Mouse (Mus musculus): Measurements from ENCODE around the gene Slc23a4.
A peak's percentile ranks its signal among the peaks of the same experiment; 100 is the strongest.

Slc23a4 gene

DNA sequence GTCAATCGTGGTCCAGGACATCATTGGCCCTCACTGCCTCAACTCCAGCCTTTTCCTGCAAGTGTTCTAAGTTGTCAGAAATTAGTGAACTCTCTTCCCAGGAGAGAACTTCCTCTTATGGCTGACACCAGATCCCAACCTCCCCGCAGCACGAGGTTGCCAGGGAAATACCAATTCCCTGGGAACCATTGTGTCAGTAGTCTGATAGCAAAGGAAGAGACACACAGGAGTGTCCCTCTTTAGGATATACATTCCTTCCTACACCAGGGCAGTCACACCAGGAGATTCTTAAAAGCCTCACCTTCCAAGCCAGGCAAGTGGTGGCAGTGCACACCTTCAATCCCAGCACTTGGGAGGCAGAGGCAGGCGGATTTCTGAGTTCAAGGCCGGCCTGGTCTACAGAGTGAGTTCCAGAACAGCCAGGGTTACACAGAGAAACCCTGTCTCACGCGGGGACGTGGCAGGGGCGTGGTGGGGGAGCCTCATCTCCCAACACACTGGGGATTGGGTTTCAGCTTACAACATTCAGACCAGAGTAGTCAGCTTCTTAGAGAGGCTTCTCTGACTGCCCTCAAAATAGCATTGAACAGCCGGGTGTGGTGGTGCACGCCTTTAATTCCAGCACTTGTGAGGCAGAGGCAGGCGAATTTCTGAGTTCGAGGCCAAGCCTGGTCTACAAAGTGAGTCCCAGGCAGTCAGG lies 74.7 kb downstream of the Slc23a4 start:
- no peak for DNase-seq (ENCODE audit: extremely low spot score, low spot score)

DNA sequence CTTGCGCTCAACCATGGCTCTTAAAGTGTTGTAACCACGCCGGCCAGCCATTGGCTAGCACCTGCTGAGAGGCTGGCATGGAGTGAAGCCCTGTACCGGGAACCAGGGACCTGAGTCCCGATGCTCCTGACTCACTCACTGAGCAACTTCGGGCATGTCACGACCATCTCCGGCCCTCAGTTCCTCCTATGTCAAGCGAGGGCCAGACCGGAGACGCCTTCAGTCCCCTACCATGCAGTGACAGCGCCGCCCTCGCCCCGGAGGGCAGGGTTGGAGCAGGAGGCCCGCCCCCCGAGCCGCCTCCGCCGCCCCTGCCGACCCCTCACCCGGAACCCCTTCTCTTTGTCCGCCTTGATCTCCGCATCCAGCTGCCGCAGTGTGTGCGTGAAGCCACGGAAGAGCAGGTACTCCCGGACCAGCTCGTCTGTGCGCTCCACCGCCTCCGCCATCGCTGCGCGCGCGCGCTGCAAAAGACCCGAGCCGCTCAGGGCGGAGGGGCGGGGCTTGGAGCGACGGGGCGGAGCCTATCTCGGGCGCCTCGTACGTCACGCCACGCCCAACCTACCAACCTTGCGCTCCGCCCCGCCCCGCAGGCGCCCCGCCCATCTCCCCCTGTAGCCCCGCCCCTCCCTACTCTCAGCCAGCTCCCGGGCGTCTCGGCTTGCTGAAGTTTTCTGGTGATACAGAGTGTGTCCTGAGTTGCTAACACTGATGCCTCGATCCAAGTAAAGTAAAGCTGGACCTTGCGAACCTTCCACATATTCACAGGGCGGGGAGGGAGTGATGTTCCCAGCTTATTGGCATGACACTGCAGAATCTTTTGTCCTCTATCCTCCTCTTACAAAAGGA lies 77.6 kb downstream of the Slc23a4 start, which contains the start of gene Wdr91:
Gene Wdr91, minus strand, starts transcription at position 506 of the 849 bp plus-strand sequence.
- peak; percentile 96 for DNase-seq (ENCODE audit: extremely low spot score, low spot score)

DNA sequence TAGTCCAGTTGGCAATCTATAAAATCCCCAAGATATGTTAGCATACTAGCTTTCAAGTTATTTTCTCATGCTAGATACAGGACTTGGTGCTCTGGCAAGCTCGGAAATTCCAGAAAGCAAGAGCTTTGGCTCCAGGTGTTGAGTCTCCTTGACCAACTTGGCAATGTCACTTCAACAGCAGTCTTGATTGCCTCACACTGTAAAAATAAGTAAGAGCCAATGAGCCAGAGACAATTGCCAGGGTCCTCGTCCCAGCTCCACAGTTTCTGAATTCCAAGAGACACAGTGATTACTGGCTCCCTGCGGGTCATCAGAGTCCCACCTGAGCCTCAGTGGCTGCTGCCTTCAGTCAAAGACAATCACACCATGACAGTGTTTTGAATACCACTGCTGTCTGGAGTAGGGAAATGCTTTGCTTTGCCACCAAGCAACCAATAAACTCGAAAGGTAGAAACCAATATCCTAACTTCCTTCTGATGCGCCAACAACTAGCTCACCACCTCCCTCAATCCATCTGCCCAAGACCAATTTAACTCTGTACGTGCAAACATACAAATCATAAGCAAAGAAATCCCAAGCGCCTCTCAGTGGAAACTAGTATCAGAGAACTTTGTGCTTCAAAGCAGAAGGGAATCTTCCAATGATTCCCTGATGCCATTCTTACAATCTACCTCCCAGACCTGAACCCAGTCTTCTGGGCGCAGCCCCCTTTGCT lies 78.4 kb downstream of the Slc23a4 start:
- no peak for DNase-seq (ENCODE audit: extremely low spot score, low spot score)

DNA sequence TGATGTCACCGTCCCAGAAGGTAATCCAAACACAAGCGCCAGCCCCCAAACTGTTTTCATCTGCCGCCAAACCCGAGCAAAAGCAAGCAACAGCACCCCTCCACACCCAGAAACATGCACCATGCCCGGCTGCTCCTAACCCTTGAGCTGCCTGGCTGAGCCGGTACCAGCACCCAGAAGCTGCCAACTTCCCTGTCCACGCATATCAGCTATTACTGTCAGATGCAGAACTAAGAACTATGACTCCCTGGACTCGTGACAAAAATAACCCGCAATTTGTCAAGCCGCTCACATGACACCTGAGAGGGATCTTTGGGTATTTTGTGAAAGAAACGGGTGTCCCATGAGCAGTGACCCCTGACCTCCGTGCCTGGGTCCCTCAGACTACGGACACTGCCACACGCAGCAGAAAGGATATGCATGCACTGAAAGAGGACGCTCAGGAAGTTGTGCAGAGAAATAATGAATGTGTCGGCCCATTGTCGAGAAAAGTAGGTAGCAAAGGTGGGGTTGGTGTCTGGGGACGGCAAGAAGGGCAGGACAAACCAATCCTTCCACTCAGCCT lies 80.4 kb downstream of the Slc23a4 start:
- DNase-seq (ENCODE audit: extremely low spot score, low spot score), result no peak

- DNase-seq (ENCODE audit: extremely low spot score, low spot score), result no peak
These were observed 81.0 kb downstream of the Slc23a4 start for GRCm38 (mm10) chr6:34907121-34907614.

GRCm38 (mm10) chr6:34906661-34907060 lies 81.5 kb downstream of the Slc23a4 start:
- no peak for DNase-seq (ENCODE audit: extremely low spot score, low spot score)

GRCm38 (mm10) chr6:34906125-34906524 lies 82.1 kb downstream of the Slc23a4 start:
- no peak for DNase-seq (ENCODE audit: extremely low spot score, low spot score)

- no peak for DNase-seq (ENCODE audit: extremely low spot score, low spot score)
These were observed 83.8 kb downstream of the Slc23a4 start for GRCm38 (mm10) chr6:34904361-34904760.

DNA sequence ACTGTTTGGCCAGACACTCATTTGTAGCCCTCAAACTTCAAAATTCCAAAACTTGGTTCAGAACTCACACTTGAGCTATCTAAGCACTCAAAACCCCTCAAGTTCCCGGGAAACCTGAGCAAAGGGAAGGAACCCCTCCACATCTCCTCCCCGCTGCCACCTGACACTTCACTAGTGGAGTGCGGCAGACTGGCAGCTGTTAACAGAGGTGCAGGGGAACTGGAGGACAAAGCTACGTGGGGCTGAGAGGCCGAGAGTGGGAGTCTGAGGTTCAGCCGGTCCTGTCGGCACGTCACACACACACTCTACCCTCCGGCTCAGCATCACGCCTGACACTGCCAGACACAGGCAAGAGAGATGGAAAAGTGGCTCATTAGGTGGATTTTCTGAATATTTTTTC lies 84.4 kb downstream of the Slc23a4 start:
- DNase-seq (ENCODE audit: extremely low spot score, low spot score), result no peak

DNA sequence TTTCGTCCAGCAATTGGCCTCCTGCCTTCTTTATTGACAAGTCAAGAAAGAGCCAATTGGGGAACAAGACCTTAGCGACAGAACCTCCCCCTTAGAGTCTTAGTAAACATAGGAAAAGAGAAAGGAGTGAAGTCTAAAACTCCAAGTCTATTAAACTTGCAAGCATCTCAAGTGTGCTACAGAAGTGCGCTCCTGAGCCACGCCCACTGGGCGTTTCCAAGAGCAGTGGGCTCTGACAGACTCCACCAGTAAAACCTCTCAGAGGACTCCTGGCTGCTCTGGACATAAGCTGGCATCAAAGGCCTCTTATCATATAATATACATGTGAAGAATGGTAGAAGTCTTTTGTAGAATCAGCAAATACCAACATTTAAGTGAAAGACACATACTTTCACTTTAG lies 84.8 kb downstream of the Slc23a4 start:
- DNase-seq (ENCODE audit: extremely low spot score, low spot score), result no peak

GRCm38 (mm10) chr6:34902578-34902977 lies 85.6 kb downstream of the Slc23a4 start:
- DNase-seq (ENCODE audit: extremely low spot score, low spot score), result no peak

- no peak for DNase-seq (ENCODE audit: extremely low spot score, low spot score)
These were observed 86.2 kb downstream of the Slc23a4 start for GRCm38 (mm10) chr6:34901911-34902444.

- DNase-seq (ENCODE audit: extremely low spot score, low spot score), result no peak
These were observed 87.2 kb downstream of the Slc23a4 start for GRCm38 (mm10) chr6:34900990-34901389.

GRCm38 (mm10) chr6:34899127-34899526 lies 89.1 kb downstream of the Slc23a4 start:
- DNase-seq (ENCODE audit: extremely low spot score, low spot score), result no peak

GRCm38 (mm10) chr6:34896168-34896780 lies 91.9 kb downstream of the Slc23a4 start:
- DNase-seq (ENCODE audit: extremely low spot score, low spot score), result no peak

DNA sequence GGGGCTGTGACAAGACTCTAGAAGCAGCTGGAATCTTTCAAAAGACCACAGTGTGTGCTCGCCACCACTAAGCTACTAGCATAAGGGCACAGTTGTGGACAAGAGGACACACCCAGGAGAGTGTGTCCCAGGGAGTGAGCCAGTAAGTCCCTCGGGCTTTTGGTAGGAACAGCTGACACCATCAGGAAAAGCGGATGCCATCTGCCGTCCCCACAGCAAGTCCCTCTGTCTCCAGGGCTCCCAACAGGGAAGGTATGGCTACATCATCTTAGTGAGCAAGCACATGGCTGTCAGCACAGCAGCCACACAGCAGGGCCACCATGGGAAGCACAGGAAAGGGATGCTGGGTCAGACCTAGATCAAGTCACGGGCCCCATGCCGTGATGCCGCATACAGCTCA lies 92.6 kb downstream of the Slc23a4 start:
- DNase-seq (ENCODE audit: extremely low spot score, low spot score), result no peak

Data from neural tube, embryonic 10.5 days (tissue).